Mouse (Mus musculus) limb, embryonic 10.5 days (tissue): ENCODE results near the gene Il7r. TPM values are rescaled to one million over a fixed set of nuclear protein-coding genes. Genes with fewer than 3 reads are reported as not detected.

Experiments
- DNase-seq: peaks from one replicate; pipeline ENCODE4 v3.0.0-alpha.2; 2017; ENCODE audit warnings: low spot score
- H3K27ac ChIP-seq: fragments of 300-500 bp; sonication (generic); 2 replicates; pipeline ENCODE4 v1.5.1; 2016; ENCODE audit warnings: mild to moderate bottlenecking
- H3K27me3 ChIP-seq: fragments of 300-500 bp; sonication (generic); 2 replicates; pipeline ENCODE4 v1.6.1; 2016; ENCODE audit warnings: low read depth, mild to moderate bottlenecking; ENCODE audit not compliant: poor library complexity, severe bottlenecking
- H3K36me3 ChIP-seq: fragments of 300-500 bp; sonication (generic); 2 replicates; pipeline ENCODE4 v1.6.1; 2016; ENCODE audit warnings: mild to moderate bottlenecking, moderate library complexity
- H3K4me1 ChIP-seq: fragments of 300-500 bp; sonication (generic); 2 replicates; pipeline ENCODE4 v1.6.1; 2016
- H3K4me3 ChIP-seq: fragments of 300-500 bp; sonication (generic); 2 replicates; pipeline ENCODE4 v1.5.1; 2016; ENCODE audit warnings: mild to moderate bottlenecking, moderate library complexity
- H3K9me3 ChIP-seq: fragments of 300-500 bp; sonication (generic); replicated peaks from 2 replicates; pipeline ENCODE4 v1.6.1; 2016; ENCODE audit warnings: mild to moderate bottlenecking
- WGBS: fragments of 180-500 bp; shearing (Covaris S2); methylation state at CpG from one replicate; pipeline ENCODE4 v1.1.7; 2016; 5-methylcytosine and 5-hydroxymethylcytosine counted together
- polyA plus RNA-seq: library from polyadenylated mRNA; unstranded; fragments of >200 nt; fragmentation: Nextera tagmentation; extraction: Ambion mirVana; gene quantifications from 2 replicates; pipeline ENCODE4 v1.2.1, GENCODE M21; 2016

The Il7r gene
- polyA plus RNA-seq, 1 experiment from 2014 or later, result not detected

GRCm38 (mm10) chr15:9528186-9528935, 1.6 kb downstream of the Il7r start:
- no peak for DNase-seq
- Histone ChIP-seq H3K9me3 (no peaks in the 10 kb centered on the region), H3K4me1 (no peaks in the 10 kb centered on the region), H3K4me3 (no peak overlapping the region), H3K36me3 (no peaks in the 10 kb centered on the region), H3K27me3 (no peaks in the 10 kb centered on the region), H3K27ac (no peak overlapping the region)
- WGBS, result 86% methylated on average over 3 of the region's 3 CpGs

- H3K4me3 ChIP-seq, result no peak overlapping the region
- no peaks in the 10 kb centered on the region for H3K9me3 ChIP-seq
- H3K27ac ChIP-seq, result no peak overlapping the region
- DNase-seq, result no peak
- H3K27me3 ChIP-seq, result no peaks in the 10 kb centered on the region
- H3K36me3 ChIP-seq, result no peaks in the 10 kb centered on the region
- no peaks in the 10 kb centered on the region for H3K4me1 ChIP-seq
These were observed 3.6 kb downstream of the Il7r start for GRCm38 (mm10) chr15:9526412-9526811.

GRCm38 (mm10) chr15:9524907-9525306, 5.1 kb downstream of the Il7r start:
- H3K4me1 ChIP-seq, result no peaks in the 10 kb centered on the region
- DNase-seq, result no peak
- no peaks in the 10 kb centered on the region for H3K9me3 ChIP-seq
- no peaks in the 10 kb centered on the region for H3K27me3 ChIP-seq
- no peak overlapping the region for H3K27ac ChIP-seq
- H3K4me3 ChIP-seq, result no peak overlapping the region
- WGBS, result 91% methylated on average over 5 of the region's 5 CpGs
- H3K36me3 ChIP-seq, result no peaks in the 10 kb centered on the region

- 89% methylated on average over 5 of the region's 5 CpGs for whole genome bisulfite sequencing
- Histone ChIP-seq H3K27ac (no peak overlapping the region), H3K27me3 (no peaks in the 10 kb centered on the region), H3K4me1 (no peaks in the 10 kb centered on the region), H3K36me3 (no peaks in the 10 kb centered on the region), H3K9me3 (no peaks in the 10 kb centered on the region), H3K4me3 (no peak overlapping the region)
- DNase-seq, result no peak
These were observed 6.0 kb downstream of the Il7r start for GRCm38 (mm10) chr15:9523956-9524355.

- H3K27me3 ChIP-seq, result no peaks in the 10 kb centered on the region
- H3K27ac ChIP-seq, result no peak overlapping the region
- no peak for DNase-seq
- H3K4me1 ChIP-seq, result no peaks in the 10 kb centered on the region
- H3K9me3 ChIP-seq, result no peaks in the 10 kb centered on the region
- H3K36me3 ChIP-seq, result no peaks in the 10 kb centered on the region
- H3K4me3 ChIP-seq, result no peak overlapping the region
- WGBS, result 91% methylated on average over 3 of the region's 3 CpGs
These were observed 6.9 kb downstream of the Il7r start for GRCm38 (mm10) chr15:9523059-9523458.

- 86% methylated on average over 3 of the region's 3 CpGs for WGBS
- Histone ChIP-seq H3K27ac (no peak overlapping the region), H3K27me3 (no peaks in the 10 kb centered on the region), H3K4me1 (no peaks in the 10 kb centered on the region), H3K4me3 (no peak overlapping the region), H3K9me3 (no peaks in the 10 kb centered on the region), H3K36me3 (no peaks in the 10 kb centered on the region)
- DNase-seq, result no peak
These were observed 37.9 kb downstream of the Il7r start for GRCm38 (mm10) chr15:9492077-9492476.

GRCm38 (mm10) chr15:9489417-9490118, 40.4 kb downstream of the Il7r start:
- no peaks in the 10 kb centered on the region for H3K36me3 ChIP-seq
- H3K27ac ChIP-seq, result no peak overlapping the region
- H3K4me3 ChIP-seq, result no peak overlapping the region
- WGBS, result 90% methylated on average over 2 of the region's 2 CpGs
- H3K27me3 ChIP-seq, result no peaks in the 10 kb centered on the region
- DNase-seq, result no peak
- no peaks in the 10 kb centered on the region for H3K9me3 ChIP-seq
- H3K4me1 ChIP-seq, result no peaks in the 10 kb centered on the region

GRCm38 (mm10) chr15:9473188-9473587, 56.8 kb downstream of the Il7r start:
- Histone ChIP-seq H3K36me3 (no peaks in the 10 kb centered on the region), H3K27me3 (no peaks in the 10 kb centered on the region), H3K9me3 (no peaks in the 10 kb centered on the region), H3K4me1 (no peaks in the 10 kb centered on the region), H3K27ac (no peak overlapping the region), H3K4me3 (no peak overlapping the region)
- 92% methylated on average over 1 of the region's 1 CpGs for WGBS
- no peak for DNase-seq

- no peaks in the 10 kb centered on the region for H3K36me3 ChIP-seq
- WGBS, result 72% methylated on average over 3 of the region's 3 CpGs
These were observed 57.4 kb downstream of the Il7r start for GRCm38 (mm10) chr15:9472618-9473017.

GRCm38 (mm10) chr15:9472167-9472566, 57.8 kb downstream of the Il7r start:
- no peak for DNase-seq
- Histone ChIP-seq H3K27me3 (no peaks in the 10 kb centered on the region), H3K4me1 (no peaks in the 10 kb centered on the region), H3K9me3 (no peaks in the 10 kb centered on the region), H3K27ac (no peak overlapping the region), H3K4me3 (no peak overlapping the region), H3K36me3 (no peaks in the 10 kb centered on the region)
- WGBS, result 74% methylated on average over 3 of the region's 3 CpGs

More at GRCm38 (mm10) chr15:9472618-9473017, 57.4 kb downstream of the Il7r start:
- Histone ChIP-seq H3K4me3 (no peak overlapping the region), H3K4me1 (no peaks in the 10 kb centered on the region), H3K27ac (no peak overlapping the region), H3K27me3 (no peaks in the 10 kb centered on the region), H3K9me3 (no peaks in the 10 kb centered on the region)
- DNase-seq, result no peak

- Histone ChIP-seq H3K27ac (no peak overlapping the region), H3K4me3 (no peak overlapping the region), H3K9me3 (no peaks in the 10 kb centered on the region), H3K4me1 (no peaks in the 10 kb centered on the region), H3K27me3 (no peaks in the 10 kb centered on the region), H3K36me3 (no peaks in the 10 kb centered on the region)
- DNase-seq, result no peak
- 92% methylated on average over 4 of the region's 4 CpGs for WGBS
These were observed 58.8 kb downstream of the Il7r start for GRCm38 (mm10) chr15:9471053-9471685.

GRCm38 (mm10) chr15:9464039-9464438, 65.9 kb downstream of the Il7r start:
- Histone ChIP-seq H3K27me3 (no peaks in the 10 kb centered on the region), H3K36me3 (no peaks in the 10 kb centered on the region), H3K4me1 (no peaks in the 10 kb centered on the region), H3K27ac (no peak overlapping the region), H3K9me3 (no peaks in the 10 kb centered on the region), H3K4me3 (no peak overlapping the region)
- WGBS, result 44% methylated on average over 1 of the region's 1 CpGs
- DNase-seq, result no peak

- no peak for DNase-seq
- H3K9me3 ChIP-seq, result no peaks in the 10 kb centered on the region
- no peak overlapping the region for H3K27ac ChIP-seq
- H3K4me3 ChIP-seq, result no peak overlapping the region
- no peaks in the 10 kb centered on the region for H3K4me1 ChIP-seq
- H3K36me3 ChIP-seq, result no peaks in the 10 kb centered on the region
- 54% methylated on average over 7 of the region's 7 CpGs for WGBS
- H3K27me3 ChIP-seq, result no peaks in the 10 kb centered on the region
These were observed 66.4 kb downstream of the Il7r start for GRCm38 (mm10) chr15:9463521-9464027.
